Mouse (Mus musculus): ENCODE results near the gene Acot5. TPM values are rescaled to one million over a fixed set of nuclear protein-coding genes. Genes with fewer than 3 reads are reported as not detected.
A peak's percentile ranks its signal among the peaks of the same experiment; 100 is the strongest.

Gene Acot5
- total RNA-seq, 2 experiments from 2014 or later, result 0.24 TPM; not detected in 1

GRCm38 (mm10) chr12:84109924-84110323 is 40.8 kb downstream of the Acot5 start:
- intact Hi-C loops (cut with DNase I), result no loop called here
- no peak for DNase-seq

- intact Hi-C loops (cut with DNase I), result no loop called here
- no peak for DNase-seq
Observed at GRCm38 (mm10) chr12:84110814-84111213, 41.7 kb downstream of the Acot5 start.

GRCm38 (mm10) chr12:84113676-84114075 is 44.6 kb downstream of the Acot5 start:
- no peak for DNase-seq
- intact Hi-C loops (cut with DNase I), result no loop called here

GRCm38 (mm10) chr12:84114153-84114994 is 45.2 kb downstream of the Acot5 start, which contains the start of gene Dnal1:
Dnal1 (plus strand) TSS chr12:84114366.
- intact Hi-C loops (cut with DNase I), result no loop called here
- peak; percentile 91 to 92 for DNase-seq

- intact Hi-C loops (cut with DNase I), result no loop called here
Observed at GRCm38 (mm10) chr12:84119584-84119983, 50.5 kb downstream of the Acot5 start.

More at GRCm38 (mm10) chr12:84119584-84119983, 50.5 kb downstream of the Acot5 start:
- no peak for DNase-seq

Other genes starting within 250 kb of the Acot5 start
- gene Numb, start 147.4 kb upstream of the Acot5 start, total RNA-seq (2021), result 10 to 100 TPM; 37.2 to 38.0 TPM
- 1 to 10 TPM; 5.0 to 5.9 TPM for gene Riox1, start 118.7 kb upstream of the Acot5 start, total RNA-seq (2021)
- not detected for gene Heatr4, start 84.5 kb upstream of the Acot5 start, total RNA-seq (2021)
- 100 to 1,000 TPM; 146 to 155 TPM for gene Acot2, start 81.5 kb upstream of the Acot5 start, total RNA-seq (2021)
- 10 to 100 TPM; 70.0 to 79.3 TPM for gene Acot1, start 59.8 kb upstream of the Acot5 start, total RNA-seq (2021)
- gene Acot4, start 30.9 kb upstream of the Acot5 start, total RNA-seq (2021), result 1 to 10 TPM in 1 of 2 experiments, under 1 TPM in 1; 0.85 to 1.2 TPM
- gene Gm49366, start 30.4 kb upstream of the Acot5 start, total RNA-seq (2021), result not detected
- 1 to 10 TPM; 2.1 to 2.8 TPM for gene Acot3, start 17.2 kb upstream of the Acot5 start, total RNA-seq (2021)
- 1 to 10 TPM; 2.4 to 3.1 TPM for gene Acot6, start 31.3 kb downstream of the Acot5 start, total RNA-seq (2021)
- gene Dnal1, start 45.0 kb downstream of the Acot5 start, total RNA-seq (2021), result 10 to 100 TPM in 1 of 2 experiments, 1 to 10 TPM in 1; 9.4 to 10.5 TPM
- gene Pnma1, start 79.2 kb downstream of the Acot5 start, total RNA-seq (2021), result under 1 TPM; 0.17 to 0.31 TPM
- gene Elmsan1, start 149.6 kb downstream of the Acot5 start, total RNA-seq (2021), result 10 to 100 TPM; 15.7 to 16.9 TPM
- 100 to 1,000 TPM; 178 to 179 TPM for gene Ptgr2, start 215.9 kb downstream of the Acot5 start, total RNA-seq (2021)
- 10 to 100 TPM; 30.6 to 31.7 TPM for gene Zfp410, start 247.5 kb downstream of the Acot5 start, total RNA-seq (2021)